Mouse (Mus musculus): ENCODE data around the gene Zfp57. TPM values are rescaled to one million over a fixed set of nuclear protein-coding genes. Genes with fewer than 3 reads are reported as not detected.

Gene Zfp57
- total RNA-seq, 2 experiments from 2014 or later: 15.0 to 15.8 TPM

DNA sequence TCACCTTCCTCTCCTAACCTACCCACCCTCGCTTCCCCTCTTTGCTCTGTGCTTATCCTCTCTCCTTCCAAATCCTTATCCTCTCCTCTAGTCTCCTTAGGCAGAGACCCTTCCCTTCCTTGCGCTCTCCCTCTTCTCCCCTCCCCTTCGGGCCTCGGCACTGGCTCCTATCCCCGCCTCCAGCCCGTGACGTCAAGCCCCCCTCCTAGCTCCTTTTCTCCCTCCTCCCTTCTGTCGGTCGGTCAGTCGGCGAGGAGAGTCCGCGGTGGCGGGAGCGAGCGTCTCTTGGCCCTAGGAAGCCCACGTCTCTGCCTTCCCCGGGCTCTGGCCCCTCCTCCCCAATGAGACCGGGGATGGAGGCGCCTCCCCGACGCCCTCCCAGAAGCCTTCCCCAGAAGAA is 49.4 kb downstream of the Zfp57 start:
- peak; percentile 95 to 96 for DNase-seq (ENCODE audit: low spot score in 2 of 2)
- peak overlapping the region; percentile 96 for H3K27ac ChIP-seq
- no peak for TF ChIP-seq CTCF (conservative IDR thresholded peaks at IDR 0.05)
- H3K4me3 ChIP-seq: peak overlapping the region; percentile 89

DNA sequence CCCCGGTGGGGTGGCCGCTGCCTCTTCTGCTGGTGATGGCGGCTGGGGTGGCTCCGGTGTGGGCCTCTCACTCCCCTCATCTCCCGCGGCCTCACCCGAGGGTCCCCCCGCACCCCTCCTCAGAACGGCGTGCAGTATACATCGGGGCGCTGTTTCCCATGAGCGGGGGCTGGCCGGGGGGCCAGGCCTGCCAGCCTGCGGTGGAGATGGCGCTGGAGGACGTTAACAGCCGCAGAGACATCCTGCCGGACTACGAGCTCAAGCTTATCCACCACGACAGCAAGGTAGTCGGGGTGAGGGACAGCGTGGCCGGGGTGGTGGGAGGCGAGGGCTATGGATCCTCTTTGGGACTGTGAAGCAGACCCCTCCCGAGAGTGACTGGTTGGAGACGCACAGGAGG is 49.9 kb downstream of the Zfp57 start:
- peak overlapping the region; percentile 96 for H3K27ac ChIP-seq
- peak overlapping the region; percentile 89 for H3K4me3 ChIP-seq
- no peak for TF ChIP-seq CTCF (conservative IDR thresholded peaks at IDR 0.05)
- DNase-seq (ENCODE audit: low spot score in 2 of 2): peak in 1 of 2 experiments; percentile 40

DNA sequence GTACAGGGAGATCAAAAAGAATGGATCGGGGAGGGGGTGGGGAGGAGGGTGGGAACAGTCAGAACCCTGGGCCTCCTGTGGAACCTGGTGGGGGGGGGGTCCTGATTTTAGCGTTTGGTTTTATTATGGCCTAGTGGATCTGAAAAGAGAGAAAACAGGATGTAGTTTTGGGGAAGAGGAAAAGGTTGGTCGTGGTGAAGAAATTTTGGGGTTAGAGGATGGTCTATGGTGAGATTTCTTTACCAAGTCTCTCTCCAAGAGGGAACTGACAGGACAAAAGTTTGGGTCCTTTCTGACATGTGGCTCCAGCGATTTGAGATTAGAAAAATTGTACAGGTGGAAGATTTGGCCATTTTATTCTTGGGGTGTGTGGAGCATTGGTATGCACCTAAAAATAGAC is 50.8 kb downstream of the Zfp57 start:
- H3K27ac ChIP-seq: peak overlapping the region; percentile 96
- no peak for TF ChIP-seq CTCF (conservative IDR thresholded peaks at IDR 0.05)

DNA sequence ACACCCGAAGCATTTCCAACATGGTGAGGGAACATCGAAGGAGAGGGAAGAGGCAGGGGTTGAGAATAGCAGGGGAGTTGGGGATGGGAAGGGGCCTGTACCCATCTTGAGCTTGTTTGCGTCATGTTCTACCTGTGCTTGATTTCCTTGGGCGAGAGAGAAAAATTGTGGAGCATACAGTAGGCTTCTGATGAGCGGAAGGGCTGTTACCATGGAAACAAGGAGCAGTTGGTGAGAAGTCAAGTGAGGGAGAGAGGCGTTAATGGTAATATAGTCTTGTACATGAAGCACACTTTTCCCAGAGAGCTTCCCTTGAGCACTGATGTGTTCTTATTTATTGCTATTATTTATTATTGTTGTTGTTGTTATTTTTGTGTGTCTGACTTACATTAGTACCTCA is 56.0 kb downstream of the Zfp57 start:
- Histone ChIP-seq H3K4me3 (no peak overlapping the region; the same call in 1 of the 2 replicates), H3K27ac (peak overlapping the region; percentile 96)
- DNase-seq (ENCODE audit: low spot score in 2 of 2): peak in 1 of 2 experiments; percentile 46
- no peak for TF ChIP-seq CTCF (conservative IDR thresholded peaks at IDR 0.05)

More for the DNA sequence above, 50.8 kb downstream of the Zfp57 start:
- DNase-seq (ENCODE audit: low spot score in 2 of 2): no peak
- H3K4me3 ChIP-seq: peak overlapping the region; percentile 89

Other genes with a start within 250 kb of the Zfp57 start
- not detected for gene H2-M10.5, start 228.3 kb upstream of the Zfp57 start, total RNA-seq (2021)
- not detected for gene H2-M10.6, start 189.0 kb upstream of the Zfp57 start, total RNA-seq (2021)
- 10 to 100 TPM; 22.5 to 26.1 TPM for gene Trim26, start 164.0 kb upstream of the Zfp57 start, total RNA-seq (2021)
- gene Trim15, start 134.0 kb upstream of the Zfp57 start, total RNA-seq (2021): not detected
- gene Trim10, start 131.6 kb upstream of the Zfp57 start, total RNA-seq (2021): not detected
- gene Trim40, start 111.0 kb upstream of the Zfp57 start, total RNA-seq (2021): not detected
- gene Trim31, start 103.0 kb upstream of the Zfp57 start, total RNA-seq (2021): under 1 TPM in 1 of 2 experiments, not detected in 1; 0.15 TPM
- 1 to 10 TPM; 5.2 to 5.3 TPM for gene Rnf39, start 58.2 kb upstream of the Zfp57 start, total RNA-seq (2021)
- 100 to 1,000 TPM; 132 to 139 TPM for gene Ppp1r11, start 49.4 kb upstream of the Zfp57 start, total RNA-seq (2021)
- gene Znrd1, start 42.6 kb upstream of the Zfp57 start, total RNA-seq (2021): 10 to 100 TPM; 30.6 to 34.5 TPM
- 1 to 10 TPM; 6.2 to 7.3 TPM for gene Znrd1as, start 42.6 kb upstream of the Zfp57 start, total RNA-seq (2021)
- gene 2410137M14Rik, start 19.9 kb upstream of the Zfp57 start, total RNA-seq (2021): not detected
- 1 to 10 TPM in 1 of 2 experiments, under 1 TPM in 1; 0.37 to 1.2 TPM for gene H2-M5, start 11.6 kb upstream of the Zfp57 start, total RNA-seq (2021)
- 10 to 100 TPM; 42.6 to 45.6 TPM for gene Mog, start 22.2 kb downstream of the Zfp57 start, total RNA-seq (2021)
- 100 to 1,000 TPM; 682 to 738 TPM for gene Gabbr1, start 44.8 kb downstream of the Zfp57 start, total RNA-seq (2021)
- gene Olfr90, start 87.3 kb downstream of the Zfp57 start, total RNA-seq (2021): not detected
- not detected for gene Olfr91, start 97.1 kb downstream of the Zfp57 start, total RNA-seq (2021)
- gene Olfr92, start 118.9 kb downstream of the Zfp57 start, total RNA-seq (2021): not detected
- not detected for gene Olfr93, start 160.3 kb downstream of the Zfp57 start, total RNA-seq (2021)
- not detected for gene Ubd, start 192.7 kb downstream of the Zfp57 start, total RNA-seq (2021)
- gene Olfr94, start 199.8 kb downstream of the Zfp57 start, total RNA-seq (2021): not detected
- not detected for gene Olfr95, start 212.0 kb downstream of the Zfp57 start, total RNA-seq (2021)
- gene Olfr96, start 219.0 kb downstream of the Zfp57 start, total RNA-seq (2021): not detected
- not detected for gene Olfr97, start 236.2 kb downstream of the Zfp57 start, total RNA-seq (2021)

Measured in layer of hippocampus, adult 2 months (tissue).